Mouse (Mus musculus): ENCODE data around the gene Parp16. TPM values are rescaled to one million over a fixed set of nuclear protein-coding genes. Genes with fewer than 3 reads are reported as not detected.
A peak's percentile ranks its signal among the peaks of the same experiment; 100 is the strongest.

Parp16 gene
- polyA plus RNA-seq, 1 experiment from 2014 or later, result 6.4 TPM

DNA sequence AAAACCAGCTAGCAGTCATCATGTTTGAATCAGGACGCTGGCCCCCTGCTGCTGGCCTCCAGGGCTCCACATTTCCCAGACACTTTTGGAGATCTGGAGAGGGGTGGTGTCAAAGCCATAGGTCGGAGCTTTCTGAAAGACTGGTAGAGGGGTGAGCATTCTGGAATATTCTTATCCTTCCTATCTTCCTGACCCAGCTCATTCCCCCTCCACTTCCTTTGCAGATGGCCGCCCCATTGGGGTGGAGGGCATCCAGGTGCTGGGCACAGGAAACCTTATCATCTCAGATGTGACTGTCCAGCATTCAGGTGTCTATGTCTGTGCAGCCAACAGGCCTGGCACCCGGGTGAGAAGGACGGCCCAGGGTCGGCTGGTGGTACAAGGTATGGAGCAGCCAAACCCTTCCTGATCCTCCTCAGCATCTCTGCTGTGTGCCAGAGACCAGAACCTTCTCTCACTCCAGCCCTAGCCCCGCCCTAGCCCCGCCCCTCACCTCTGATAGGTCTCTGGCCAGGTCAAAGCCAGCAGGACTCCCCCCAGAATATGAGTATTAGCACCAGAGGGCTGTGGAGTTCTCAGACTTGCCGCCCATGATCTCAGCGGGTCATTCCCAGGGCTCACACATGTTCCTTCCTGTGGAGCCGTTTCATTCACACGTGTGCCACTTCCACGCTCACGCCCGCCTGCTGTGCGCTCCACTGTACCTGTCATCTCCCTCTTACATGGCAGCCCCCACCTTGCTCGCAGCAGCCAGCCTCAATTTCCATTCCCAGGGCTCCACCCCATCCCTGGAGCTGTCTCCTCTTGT is 15.1 kb upstream of the Parp16 start:
- H3K27ac ChIP-seq (replicated peaks), result peak overlapping the region; percentile 77
- H3K27me3 ChIP-seq (replicated peaks), result no peaks in the 10 kb centered on the region
- H3K36me3 ChIP-seq, result peaks cover 18% of the 10 kb centered on the region
- ATAC-seq (ENCODE audit: low FRiP score), result no peak
- peaks cover 66% of the 10 kb centered on the region for H3K4me1 ChIP-seq
- no peak overlapping the region for H3K4me3 ChIP-seq (replicated peaks)
- peak overlapping the region; percentile 26; the same call in 1 of the 2 replicates for H3K4me2 ChIP-seq
- H3K9ac ChIP-seq (replicated peaks), result 0 out of 2 replicates have a peak overlapping the region, but pooled peaks have one; percentile 10
- WGBS, result 32% methylated on average over 17 of the region's 17 CpGs
- no peaks in the 10 kb centered on the region for H3K9me3 ChIP-seq (replicated peaks)

DNA sequence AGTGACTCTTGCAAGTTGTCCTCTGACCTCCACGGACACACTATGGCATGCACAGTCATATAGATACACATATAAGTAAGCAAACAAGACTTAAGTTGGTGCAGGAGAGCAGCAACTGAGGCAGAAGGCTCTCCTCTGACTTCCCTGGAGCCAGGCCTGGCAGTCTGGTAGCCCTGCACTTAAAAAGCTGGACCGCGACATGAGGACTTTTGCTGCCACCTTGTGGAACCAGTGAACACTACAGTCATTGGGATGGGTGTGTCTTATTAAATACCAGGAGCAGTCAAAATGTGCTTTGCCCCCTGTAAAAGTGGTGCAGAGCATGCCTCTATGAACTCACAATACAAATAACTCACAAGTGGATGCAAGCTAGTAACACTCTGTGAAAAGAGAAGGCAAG is 6.6 kb upstream of the Parp16 start:
- H3K36me3 ChIP-seq, result peaks cover 12% of the 10 kb centered on the region
- peak; percentile 51; the same call in 1 of the 2 replicates for ATAC-seq (ENCODE audit: low FRiP score)
- 1% methylated on average over 3 of the region's 3 CpGs for WGBS
- H3K4me3 ChIP-seq (replicated peaks), result no peak overlapping the region
- H3K4me1 ChIP-seq, result 0 out of 2 replicates have a peak, but pooled peaks cover 11% of the 10 kb centered on the region
- H3K27me3 ChIP-seq (replicated peaks), result no peaks in the 10 kb centered on the region
- no peaks in the 10 kb centered on the region for H3K9me3 ChIP-seq (replicated peaks)
- no peak overlapping the region for H3K9ac ChIP-seq (replicated peaks)
- H3K4me2 ChIP-seq, result no peak overlapping the region
- H3K27ac ChIP-seq (replicated peaks), result no peak overlapping the region

DNA sequence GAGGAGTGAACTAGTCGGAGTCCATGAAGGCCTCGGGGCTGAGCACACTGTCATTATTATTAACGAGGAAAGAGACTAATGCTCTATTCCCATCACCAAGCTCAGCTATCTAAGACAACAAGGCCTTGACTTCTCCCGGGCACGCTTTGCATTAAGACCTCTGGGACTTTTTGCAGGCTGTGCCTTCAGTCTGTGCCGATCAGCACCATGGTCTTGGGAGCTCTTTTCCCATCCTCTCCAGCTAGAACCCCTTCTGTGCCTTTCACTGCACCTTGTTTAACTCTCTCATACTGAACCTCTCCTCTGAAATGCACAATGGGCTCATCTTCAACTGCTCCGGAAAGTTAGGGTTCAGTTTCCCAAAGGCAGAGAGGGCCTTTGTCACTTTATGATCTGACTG is 4.8 kb upstream of the Parp16 start:
- Histone ChIP-seq H3K9ac (replicated peaks) (no peak overlapping the region), H3K36me3 (0 out of 2 replicates have a peak, but pooled peaks cover 2% of the 10 kb centered on the region), H3K4me2 (no peak overlapping the region), H3K9me3 (replicated peaks) (no peaks in the 10 kb centered on the region), H3K27me3 (replicated peaks) (no peaks in the 10 kb centered on the region), H3K27ac (replicated peaks) (no peak overlapping the region), H3K4me1 (peaks cover 17% of the 10 kb centered on the region), H3K4me3 (replicated peaks) (no peak overlapping the region)
- WGBS, result 33% methylated on average over 7 of the region's 7 CpGs
- no peak for ATAC-seq (ENCODE audit: low FRiP score)

DNA sequence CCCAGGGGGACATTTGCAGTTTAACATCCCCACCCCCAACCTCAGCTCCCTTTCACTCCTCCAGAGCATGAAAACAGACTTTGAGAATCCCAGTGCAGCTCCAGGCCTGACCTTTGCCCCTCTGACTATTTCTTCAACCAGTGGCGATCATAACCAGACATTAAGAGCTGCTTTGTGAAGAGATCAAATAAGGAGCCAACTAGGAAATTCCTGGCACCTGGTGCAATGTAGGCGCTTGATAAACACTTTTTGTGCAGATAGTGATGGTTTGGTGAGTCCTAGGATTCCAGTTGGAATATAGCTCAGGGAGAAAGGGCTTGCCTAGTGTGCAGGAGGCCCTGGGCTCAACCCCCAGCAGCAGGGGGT is 3.8 kb upstream of the Parp16 start:
- Histone ChIP-seq H3K4me3 (replicated peaks) (no peak overlapping the region), H3K9ac (replicated peaks) (no peak overlapping the region), H3K4me2 (no peak overlapping the region), H3K27me3 (replicated peaks) (no peaks in the 10 kb centered on the region), H3K27ac (replicated peaks) (no peak overlapping the region), H3K4me1 (peaks cover 26% of the 10 kb centered on the region), H3K36me3 (no peaks in the 10 kb centered on the region), H3K9me3 (replicated peaks) (no peaks in the 10 kb centered on the region)
- ATAC-seq (ENCODE audit: low FRiP score), result no peak
- 46% methylated on average over 2 of the region's 2 CpGs for WGBS

DNA sequence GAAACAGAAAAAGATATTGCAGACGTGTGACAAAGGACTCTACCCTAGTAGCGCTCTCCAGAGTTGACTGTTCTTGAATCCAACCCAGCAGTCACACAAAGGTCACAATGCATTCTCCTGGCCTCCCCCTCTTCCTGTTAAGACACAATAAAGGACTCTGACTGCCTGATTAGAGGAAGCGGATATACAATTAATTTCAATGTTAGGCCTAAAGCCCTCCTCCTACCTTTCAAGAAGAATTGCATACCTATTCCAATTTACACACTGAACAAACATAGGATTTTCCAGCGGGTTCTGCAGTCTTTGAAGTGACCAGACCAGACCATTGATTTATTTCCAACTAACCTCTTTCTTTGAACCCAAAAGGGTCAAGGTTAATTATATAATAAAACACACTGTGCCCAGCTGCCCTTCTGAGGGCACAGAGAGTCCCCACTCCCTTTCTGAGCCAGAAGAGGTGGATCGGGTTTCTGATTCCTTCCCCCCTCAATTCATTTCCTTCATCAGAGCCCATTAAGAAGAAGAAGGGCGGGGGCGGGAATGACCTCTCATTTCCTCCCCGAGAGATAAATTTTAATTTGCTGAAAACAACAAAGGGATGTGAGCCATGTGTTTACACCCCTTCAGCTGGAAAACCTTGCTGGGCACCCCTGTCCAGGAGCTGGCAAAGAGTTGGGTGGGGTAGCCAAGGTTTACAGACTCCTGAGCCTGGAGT is 3.2 kb upstream of the Parp16 start:
- Histone ChIP-seq H3K27ac (replicated peaks) (no peak overlapping the region), H3K4me1 (peaks cover 28% of the 10 kb centered on the region), H3K9me3 (replicated peaks) (no peaks in the 10 kb centered on the region), H3K9ac (replicated peaks) (no peak overlapping the region), H3K27me3 (replicated peaks) (no peaks in the 10 kb centered on the region), H3K4me2 (no peak overlapping the region), H3K4me3 (replicated peaks) (no peak overlapping the region), H3K36me3 (no peaks in the 10 kb centered on the region)
- WGBS, result 15% methylated on average over 8 of the region's 8 CpGs
- no peak for ATAC-seq (ENCODE audit: low FRiP score)

DNA sequence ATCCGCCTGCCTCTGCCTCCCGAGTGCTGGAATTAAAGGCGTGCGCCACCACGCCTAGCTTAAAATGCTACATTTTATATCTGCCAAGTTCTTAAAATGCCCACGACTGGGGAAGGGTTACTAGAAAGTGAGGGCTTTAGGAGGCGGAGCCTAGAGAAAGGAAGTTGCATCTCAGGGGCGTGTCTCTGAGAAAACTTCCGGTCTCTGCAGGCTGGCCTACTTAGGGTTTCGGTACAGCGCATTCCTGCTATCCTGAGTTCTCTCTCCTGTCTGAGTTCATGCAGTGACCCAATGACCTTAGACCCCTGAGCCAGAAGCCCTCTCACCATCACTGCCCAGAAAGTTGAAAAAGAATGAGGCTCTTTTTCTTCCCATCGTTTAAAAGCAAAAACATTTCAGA is 1.9 kb upstream of the Parp16 start:
- WGBS, result 74% methylated on average over 12 of the region's 12 CpGs
- no peak overlapping the region for H3K9ac ChIP-seq (replicated peaks)
- no peak for ATAC-seq (ENCODE audit: low FRiP score)

DNA sequence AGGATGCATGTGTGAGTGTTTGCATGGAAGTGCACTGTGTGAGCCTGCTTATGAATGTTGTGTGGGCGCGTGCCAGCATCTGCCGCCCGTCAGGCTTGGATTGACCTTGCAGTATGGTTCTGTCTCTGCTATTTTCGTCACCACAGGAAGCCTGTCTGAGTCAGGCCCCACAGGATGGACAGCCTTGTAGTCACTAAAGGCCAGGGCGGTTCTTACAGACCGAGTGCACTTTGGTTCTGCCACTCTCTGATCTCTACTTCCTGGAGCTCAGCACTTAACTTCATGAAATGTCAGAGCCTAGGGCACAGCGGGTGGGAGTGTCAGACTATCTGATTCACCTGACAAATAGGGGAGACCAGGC is 448 bp downstream of the Parp16 start:
- no peak for ATAC-seq (ENCODE audit: low FRiP score)
- Histone ChIP-seq H3K36me3 (no peaks in the 10 kb centered on the region), H3K4me2 (no peak overlapping the region), H3K9me3 (replicated peaks) (no peaks in the 10 kb centered on the region), H3K4me3 (replicated peaks) (no peak overlapping the region), H3K27me3 (replicated peaks) (no peaks in the 10 kb centered on the region), H3K4me1 (peaks cover 32% of the 10 kb centered on the region), H3K9ac (replicated peaks) (0 out of 2 replicates have a peak overlapping the region, but pooled peaks have one; percentile 26), H3K27ac (replicated peaks) (peak overlapping the region; percentile 84)
- WGBS, result 57% methylated on average over 8 of the region's 8 CpGs

More for the DNA sequence above, 1.9 kb upstream of the Parp16 start:
- Histone ChIP-seq H3K4me3 (replicated peaks) (no peak overlapping the region), H3K27ac (replicated peaks) (no peak overlapping the region), H3K27me3 (replicated peaks) (no peaks in the 10 kb centered on the region), H3K4me1 (peaks cover 32% of the 10 kb centered on the region), H3K9me3 (replicated peaks) (no peaks in the 10 kb centered on the region), H3K36me3 (no peaks in the 10 kb centered on the region), H3K4me2 (no peak overlapping the region)

DNA sequence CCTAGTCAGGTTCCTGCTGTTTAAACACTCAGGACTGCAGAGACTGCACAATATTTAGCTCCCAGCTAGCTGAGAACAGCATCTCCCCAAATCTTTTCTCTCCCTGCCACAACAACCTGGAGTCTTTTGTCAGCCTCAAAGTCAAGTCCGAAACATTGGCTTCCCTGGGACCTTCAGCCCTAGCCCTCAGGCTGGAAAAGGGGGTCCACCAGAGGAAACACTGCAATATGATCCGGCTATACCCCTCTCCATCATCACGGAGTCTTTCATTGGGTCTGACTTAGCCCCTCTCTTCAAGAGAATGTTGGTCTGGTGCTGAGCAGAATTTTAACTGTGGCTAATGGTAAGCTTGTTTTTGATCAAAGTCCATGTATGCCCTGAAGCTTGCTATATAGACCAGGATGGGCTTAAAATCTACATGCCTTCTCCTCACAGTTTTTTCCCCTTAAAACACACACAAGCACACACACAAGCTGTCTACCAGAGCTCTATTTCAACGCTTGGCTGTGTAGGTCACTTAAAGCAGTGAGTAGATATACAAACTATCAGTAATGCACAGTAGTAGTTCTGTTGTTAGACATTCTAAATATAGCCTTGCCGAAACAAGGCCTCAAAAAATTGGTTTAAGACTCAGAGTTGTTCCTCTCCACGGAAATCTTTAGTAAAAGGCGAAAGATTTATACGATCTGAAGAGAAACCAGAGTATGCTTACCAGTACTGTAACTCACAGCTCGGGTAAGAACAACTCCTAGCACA is 1.0 kb downstream of the Parp16 start:
- 6% methylated on average over 9 of the region's 9 CpGs for WGBS
- peak overlapping the region; percentile 45 for H3K4me2 ChIP-seq
- H3K4me1 ChIP-seq, result peaks cover 32% of the 10 kb centered on the region
- peak; percentile 82 for ATAC-seq (ENCODE audit: low FRiP score)
- H3K4me3 ChIP-seq (replicated peaks), result peak overlapping the region; percentile 24
- no peaks in the 10 kb centered on the region for H3K9me3 ChIP-seq (replicated peaks)
- peak overlapping the region; percentile 84 for H3K27ac ChIP-seq (replicated peaks)
- 0 out of 2 replicates have a peak overlapping the region, but pooled peaks have one; percentile 26 for H3K9ac ChIP-seq (replicated peaks)
- H3K36me3 ChIP-seq, result no peaks in the 10 kb centered on the region
- H3K27me3 ChIP-seq (replicated peaks), result no peaks in the 10 kb centered on the region

DNA sequence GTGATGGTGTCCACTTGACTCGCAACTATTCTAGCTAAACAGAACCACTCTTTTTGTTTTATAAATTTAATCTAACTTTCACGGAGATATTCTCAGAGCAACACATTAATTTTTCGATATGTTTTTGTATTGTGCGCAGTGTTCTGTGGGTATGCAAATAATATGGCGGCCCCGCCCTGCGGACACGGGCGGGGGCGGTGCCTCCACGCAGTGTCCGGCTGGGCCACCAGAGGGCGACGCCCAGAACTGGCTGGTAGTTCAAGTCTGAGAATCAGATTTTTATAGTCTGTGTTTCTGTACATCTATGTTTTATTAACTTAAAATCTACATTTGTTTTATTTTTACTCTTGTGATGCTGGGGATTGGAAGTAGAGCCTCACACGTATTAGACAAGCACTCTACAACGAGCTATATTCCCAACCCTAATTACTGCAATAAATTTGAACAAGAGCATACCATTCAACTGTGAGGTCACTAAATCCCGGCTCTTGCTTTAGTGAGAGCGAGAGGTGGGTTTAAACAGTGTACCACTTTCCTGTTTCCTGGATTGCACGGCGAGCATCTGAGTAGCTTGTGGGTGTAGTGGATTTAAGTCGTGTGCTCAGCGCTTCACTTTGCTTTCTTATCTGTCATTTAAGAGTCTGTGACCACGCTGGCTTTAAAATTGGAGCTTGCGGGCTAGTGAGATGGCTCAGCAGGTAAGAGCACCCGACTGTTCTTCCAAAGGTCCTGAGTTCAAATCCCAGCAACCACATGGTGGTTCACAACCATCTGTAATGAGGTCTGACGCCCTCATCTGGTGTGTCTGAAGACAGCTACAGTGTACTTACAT is 1.8 kb downstream of the Parp16 start:
- no peak overlapping the region for H3K9ac ChIP-seq (replicated peaks)
- 14% methylated on average over 26 of the region's 26 CpGs for WGBS
- peak overlapping the region; percentile 24 for H3K4me3 ChIP-seq (replicated peaks)

DNA sequence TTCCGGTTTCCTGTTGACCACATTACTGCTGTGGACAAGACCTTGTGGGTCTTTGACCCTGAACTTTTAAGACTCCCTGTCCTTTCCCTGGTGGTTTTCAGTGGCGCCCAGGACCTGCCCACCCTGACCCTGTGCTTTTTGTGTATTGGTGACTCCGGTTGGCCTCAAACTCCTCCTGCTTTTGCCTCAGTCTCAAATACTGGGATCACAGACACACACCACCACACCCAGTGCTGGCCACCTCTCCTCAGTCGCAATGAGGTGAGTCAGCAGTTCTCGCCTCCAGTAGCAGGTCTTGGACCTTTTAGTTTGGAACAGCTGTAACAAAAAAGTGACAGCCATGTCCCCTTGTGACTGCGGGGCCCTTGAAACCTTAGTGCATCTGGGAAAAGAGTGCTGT is 2.7 kb downstream of the Parp16 start:
- WGBS, result 87% methylated on average over 6 of the region's 6 CpGs
- H3K9me3 ChIP-seq (replicated peaks), result no peaks in the 10 kb centered on the region
- H3K4me3 ChIP-seq (replicated peaks), result no peak overlapping the region
- H3K36me3 ChIP-seq, result no peaks in the 10 kb centered on the region
- H3K27me3 ChIP-seq (replicated peaks), result no peaks in the 10 kb centered on the region
- H3K4me2 ChIP-seq, result no peak overlapping the region
- H3K4me1 ChIP-seq, result peaks cover 21% of the 10 kb centered on the region
- no peak for ATAC-seq (ENCODE audit: low FRiP score)
- no peak overlapping the region for H3K9ac ChIP-seq (replicated peaks)
- H3K27ac ChIP-seq (replicated peaks), result no peak overlapping the region

More for the DNA sequence above, 1.8 kb downstream of the Parp16 start:
- no peaks in the 10 kb centered on the region for H3K27me3 ChIP-seq (replicated peaks)
- peak overlapping the region; percentile 45 for H3K4me2 ChIP-seq
- H3K36me3 ChIP-seq, result no peaks in the 10 kb centered on the region
- H3K4me1 ChIP-seq, result peaks cover 27% of the 10 kb centered on the region
- no peaks in the 10 kb centered on the region for H3K9me3 ChIP-seq (replicated peaks)
- peak overlapping the region; percentile 84 for H3K27ac ChIP-seq (replicated peaks)
- peak; percentile 81 for ATAC-seq (ENCODE audit: low FRiP score)

DNA sequence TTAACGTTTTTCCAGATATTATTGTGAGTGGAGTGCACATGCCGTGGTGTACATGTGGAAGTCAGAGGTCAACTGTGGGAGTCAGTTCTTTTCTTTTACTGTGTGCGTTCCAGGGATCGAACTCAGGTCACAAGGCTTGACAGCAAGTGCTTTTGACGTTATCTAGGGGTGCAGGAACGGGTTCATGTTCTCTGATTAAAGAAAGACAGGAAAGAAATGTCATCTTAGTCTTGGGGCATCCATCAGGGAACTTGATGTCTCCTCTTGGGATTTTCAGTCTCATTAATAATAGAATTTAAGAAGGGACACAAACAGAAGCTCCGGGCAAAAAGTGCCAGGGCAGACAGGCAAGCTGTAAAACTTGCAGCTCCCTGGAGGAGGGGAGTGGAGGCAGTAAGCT is 4.6 kb downstream of the Parp16 start:
- no peak for ATAC-seq (ENCODE audit: low FRiP score)
- WGBS, result 66% methylated on average over 7 of the region's 7 CpGs
- peaks cover 21% of the 10 kb centered on the region for H3K4me1 ChIP-seq
- H3K9me3 ChIP-seq (replicated peaks), result no peaks in the 10 kb centered on the region
- no peak overlapping the region for H3K4me2 ChIP-seq
- no peak overlapping the region for H3K9ac ChIP-seq (replicated peaks)
- peak overlapping the region; percentile 35 for H3K27ac ChIP-seq (replicated peaks)
- H3K36me3 ChIP-seq, result no peaks in the 10 kb centered on the region
- no peak overlapping the region for H3K4me3 ChIP-seq (replicated peaks)
- no peaks in the 10 kb centered on the region for H3K27me3 ChIP-seq (replicated peaks)

Measured in neural tube, embryonic 15.5 days (tissue).